Mouse (Mus musculus) embryonic facial prominence, embryonic 11.5 days (tissue): ENCODE measurements around the gene Kremen1. TPM values are rescaled to one million over a fixed set of nuclear protein-coding genes. Genes with fewer than 3 reads are reported as not detected.

ENCODE experiments used
- ATAC-seq: fragments of 200-750 bp; cut with Nextera tagmentation; replicated peaks from 2 replicates; pipeline ENCODE4 v1.8.0; 2017; ENCODE audit warnings: low read depth; ENCODE audit not compliant: insufficient number of reproducible peaks, low FRiP score, low TSS enrichment
- DNase-seq: peaks from one replicate; pipeline ENCODE4 v3.0.0-alpha.2; 2015; ENCODE audit warnings: low spot score
- H3K27ac ChIP-seq: fragments of 300-500 bp; sonication (generic); replicated peaks from 2 replicates; pipeline ENCODE4 v1.5.1; 2014; ENCODE audit warnings: mild to moderate bottlenecking, low read depth, low read length, control low read depth
- H3K27me3 ChIP-seq: fragments of 300-500 bp; sonication (generic); 2 replicates; pipeline ENCODE4 v1.6.1; 2014; ENCODE audit warnings: mild to moderate bottlenecking, low read length, moderate library complexity, mixed read lengths; ENCODE audit not compliant: control insufficient read depth, insufficient read depth
- H3K36me3 ChIP-seq: fragments of 300-500 bp; sonication (generic); replicated peaks from 2 replicates; pipeline ENCODE4 v1.6.1; 2014; ENCODE audit warnings: low read depth, mild to moderate bottlenecking, low read length, moderate library complexity, mixed read lengths; ENCODE audit not compliant: control insufficient read depth, insufficient read depth
- H3K4me1 ChIP-seq: fragments of 300-500 bp; sonication (generic); 2 replicates; pipeline ENCODE4 v1.6.1; 2014; ENCODE audit warnings: low read length, mixed read lengths; ENCODE audit not compliant: control insufficient read depth, insufficient read depth
- H3K4me2 ChIP-seq: fragments of 300-500 bp; sonication (generic); 2 replicates; pipeline ENCODE4 v1.6.1; 2014; ENCODE audit warnings: low read depth, mild to moderate bottlenecking, control low read depth, low read length, moderate library complexity
- H3K4me3 ChIP-seq: fragments of 300-500 bp; sonication (generic); 2 replicates; pipeline ENCODE4 v1.5.1; 2014; ENCODE audit warnings: low read depth, low read length, control low read depth
- H3K9ac ChIP-seq: fragments of 300-500 bp; sonication (generic); replicated peaks from 2 replicates; pipeline ENCODE4 v1.6.1; 2014; ENCODE audit warnings: mild to moderate bottlenecking, control low read depth, low read length
- H3K9me3 ChIP-seq: fragments of 300-500 bp; sonication (generic); replicated peaks from 2 replicates; pipeline ENCODE4 v1.6.1; 2016; ENCODE audit warnings: mild to moderate bottlenecking, low read length, inconsistent platforms, mixed read lengths; ENCODE audit not compliant: control insufficient read depth
- WGBS: fragments of 180-500 bp; shearing (Covaris S2); extraction: QIAGEN DNeasy Blood & Tissue Kit; methylation state at CpG from one replicate; pipeline ENCODE4 v1.1.7; 2014; 5-methylcytosine and 5-hydroxymethylcytosine counted together
- polyA plus RNA-seq: library from polyadenylated mRNA; unstranded; fragments of >200 nt; fragmentation: Nextera tagmentation; extraction: Ambion mirVana; gene quantifications from 2 replicates; pipeline ENCODE4 v1.2.1, GENCODE M21; 2014

Gene Kremen1
- polyA plus RNA-seq, 1 experiment from 2014 or later: 7.1 TPM

GRCm38 (mm10) chr11:5259944-5260598 lies 1.3 kb downstream of the Kremen1 start:
- Histone ChIP-seq H3K27ac (no peak overlapping the region), H3K4me2 (peak overlapping the region; percentile 19; the same call in 1 of the 2 replicates), H3K9ac (no peak overlapping the region), H3K36me3 (no peaks in the 10 kb centered on the region), H3K4me3 (peak overlapping the region; percentile 88), H3K9me3 (no peaks in the 10 kb centered on the region), H3K27me3 (no peaks in the 10 kb centered on the region; the same call in 1 of the 2 replicates), H3K4me1 (peaks cover 4% of the 10 kb centered on the region)
- no peak for ATAC-seq
- no peak for DNase-seq
- WGBS: 66% methylated on average over 10 of the region's 10 CpGs

- no peak for DNase-seq
- Histone ChIP-seq H3K9ac (no peak overlapping the region), H3K4me1 (peaks cover 4% of the 10 kb centered on the region), H3K4me2 (no peak overlapping the region), H3K27me3 (no peaks in the 10 kb centered on the region), H3K27ac (no peak overlapping the region), H3K4me3 (no peak overlapping the region), H3K36me3 (no peaks in the 10 kb centered on the region), H3K9me3 (no peaks in the 10 kb centered on the region)
- 94% methylated on average over 6 of the region's 6 CpGs for WGBS
- no peak for ATAC-seq
Measured at GRCm38 (mm10) chr11:5258036-5258435, 3.3 kb downstream of the Kremen1 start.

GRCm38 (mm10) chr11:5257151-5257862 lies 4.1 kb downstream of the Kremen1 start:
- Histone ChIP-seq H3K4me1 (peaks cover 4% of the 10 kb centered on the region), H3K4me3 (no peak overlapping the region), H3K27ac (no peak overlapping the region), H3K4me2 (no peak overlapping the region), H3K9me3 (no peaks in the 10 kb centered on the region), H3K27me3 (no peaks in the 10 kb centered on the region), H3K9ac (no peak overlapping the region), H3K36me3 (no peaks in the 10 kb centered on the region)
- no peak for DNase-seq
- ATAC-seq: no peak
- WGBS: 75% methylated on average over 13 of the region's 13 CpGs

- H3K27ac ChIP-seq: no peak overlapping the region
- DNase-seq: peak; percentile 62
- no peak for ATAC-seq
- WGBS: 28% methylated on average over 9 of the region's 9 CpGs
- H3K4me2 ChIP-seq: no peak overlapping the region
- no peaks in the 10 kb centered on the region for H3K36me3 ChIP-seq
- no peaks in the 10 kb centered on the region for H3K27me3 ChIP-seq
- H3K9ac ChIP-seq: no peak overlapping the region
- H3K4me1 ChIP-seq: peaks cover 4% of the 10 kb centered on the region
- H3K9me3 ChIP-seq: no peaks in the 10 kb centered on the region
- no peak overlapping the region for H3K4me3 ChIP-seq
Measured at GRCm38 (mm10) chr11:5255509-5256014, 5.8 kb downstream of the Kremen1 start.

GRCm38 (mm10) chr11:5254016-5254415 lies 7.3 kb downstream of the Kremen1 start:
- 79% methylated on average over 2 of the region's 2 CpGs for WGBS

GRCm38 (mm10) chr11:5253528-5253927 lies 7.8 kb downstream of the Kremen1 start:
- ATAC-seq (no peak), DNase-seq (no peak)
- Histone ChIP-seq H3K27me3 (no peaks in the 10 kb centered on the region), H3K27ac (no peak overlapping the region), H3K4me3 (no peak overlapping the region), H3K4me2 (no peak overlapping the region), H3K9ac (no peak overlapping the region), H3K4me1 (peaks cover 4% of the 10 kb centered on the region), H3K36me3 (no peaks in the 10 kb centered on the region), H3K9me3 (no peaks in the 10 kb centered on the region)
- 73% methylated on average over 3 of the region's 3 CpGs for WGBS

More at GRCm38 (mm10) chr11:5254016-5254415, 7.3 kb downstream of the Kremen1 start:
- no peak overlapping the region for H3K4me3 ChIP-seq
- H3K4me1 ChIP-seq: peaks cover 4% of the 10 kb centered on the region
- no peaks in the 10 kb centered on the region for H3K36me3 ChIP-seq
- DNase-seq (no peak), ATAC-seq (no peak)
- H3K9me3 ChIP-seq: no peaks in the 10 kb centered on the region
- no peak overlapping the region for H3K27ac ChIP-seq
- no peak overlapping the region for H3K9ac ChIP-seq
- no peak overlapping the region for H3K4me2 ChIP-seq
- H3K27me3 ChIP-seq: no peaks in the 10 kb centered on the region

- no peaks in the 10 kb centered on the region for H3K36me3 ChIP-seq
- no peak overlapping the region for H3K4me3 ChIP-seq
- no peak overlapping the region for H3K4me2 ChIP-seq
- no peaks in the 10 kb centered on the region for H3K27me3 ChIP-seq
- no peak overlapping the region for H3K27ac ChIP-seq
- ATAC-seq (no peak), DNase-seq (no peak)
- H3K4me1 ChIP-seq: peaks cover 4% of the 10 kb centered on the region
- 74% methylated on average over 8 of the region's 8 CpGs for WGBS
- no peak overlapping the region for H3K9ac ChIP-seq
- no peaks in the 10 kb centered on the region for H3K9me3 ChIP-seq
Measured at GRCm38 (mm10) chr11:5252727-5253126, 8.6 kb downstream of the Kremen1 start.

GRCm38 (mm10) chr11:5251112-5251511 lies 10.2 kb downstream of the Kremen1 start:
- H3K4me1 ChIP-seq: no peaks in the 10 kb centered on the region; the same call in 1 of the 2 replicates
- H3K4me2 ChIP-seq: no peak overlapping the region
- no peaks in the 10 kb centered on the region for H3K36me3 ChIP-seq
- H3K4me3 ChIP-seq: no peak overlapping the region
- no peaks in the 10 kb centered on the region for H3K27me3 ChIP-seq
- 45% methylated on average over 6 of the region's 6 CpGs for WGBS
- H3K9me3 ChIP-seq: no peaks in the 10 kb centered on the region
- DNase-seq (no peak), ATAC-seq (no peak)
- no peak overlapping the region for H3K27ac ChIP-seq
- H3K9ac ChIP-seq: no peak overlapping the region
